Mouse (Mus musculus) kidney, adult 2 months (tissue): ENCODE measurements around the gene Sned1. TPM values are rescaled to one million over a fixed set of nuclear protein-coding genes. Genes with fewer than 3 reads are reported as not detected.
A peak's percentile ranks its signal among the peaks of the same experiment; 100 is the strongest.

Experiments
- DNase-seq: peaks from one replicate; pipeline ENCODE4 v3.0.0; 2021
- H3K27ac ChIP-seq: fragments of 200-500 bp; 2 replicates; pipeline ENCODE4 v1.5.1; 2012; ENCODE audit warnings: low read depth, low read length, control low read depth, inconsistent platforms; ENCODE audit not compliant: insufficient read depth
- H3K27me3 ChIP-seq: fragments of 200-500 bp; replicated peaks from 2 replicates; pipeline ENCODE4 v1.6.1; 2012; ENCODE audit warnings: mild to moderate bottlenecking, moderate library complexity, low read length, inconsistent platforms; ENCODE audit not compliant: control insufficient read depth, insufficient read depth
- H3K36me3 ChIP-seq: fragments of 200-500 bp; 2 replicates; pipeline ENCODE4 v1.6.1; 2012; ENCODE audit warnings: mild to moderate bottlenecking, moderate library complexity, low read length, inconsistent platforms; ENCODE audit not compliant: control insufficient read depth, insufficient read depth
- H3K4me1 ChIP-seq: fragments of 200-500 bp; 2 replicates; pipeline ENCODE4 v1.6.1; 2011; ENCODE audit warnings: low read length; ENCODE audit not compliant: control insufficient read depth, insufficient read depth
- H3K4me3 ChIP-seq: fragments of 200-500 bp; 2 replicates; pipeline ENCODE4 v1.5.1; 2011; ENCODE audit warnings: mild to moderate bottlenecking, low read depth, low read length, control low read depth; ENCODE audit not compliant: insufficient read depth
- CTCF ChIP-seq: fragments of 200-500 bp; conservative IDR thresholded peaks from 2 replicates; pipeline ENCODE4 v1.5.1; 2011; ENCODE audit warnings: low read depth, mild to moderate bottlenecking, control low read depth, low read length, moderate library complexity, mixed read lengths; ENCODE audit not compliant: insufficient read depth, insufficient read length
- POLR2A ChIP-seq: fragments of 200-500 bp; IDR thresholded peaks from one replicate; pipeline ENCODE4 v1.6.1; 2011; ENCODE audit warnings: low read depth, low read length, control low read depth
- WGBS: fragments of 180-500 bp; shearing (Covaris S2); methylation state at CpG from one replicate; pipeline ENCODE4 v1.1.7; 2018; 5-methylcytosine and 5-hydroxymethylcytosine counted together
- polyA plus RNA-seq: library from polyadenylated mRNA; depleted of rRNA; stranded (reverse); fragments of >200 nt; gene quantifications from 2 replicates; pipeline ENCODE4 v1.2.3, GENCODE M21; 2012

Sned1 gene
- polyA plus RNA-seq, 1 experiment: 8.8 TPM

GRCm38 (mm10) chr1:93210213-93210641 is 25.4 kb upstream of the Sned1 start:
- WGBS: 24% methylated on average over 9 of the region's 9 CpGs
- peak; percentile 77 for DNase-seq
- Histone ChIP-seq H3K4me3 (no peak overlapping the region), H3K27ac (0 out of 2 replicates have a peak overlapping the region, but pooled peaks have one; percentile 22), H3K36me3 (no peaks in the 10 kb centered on the region), H3K4me1 (no peaks in the 10 kb centered on the region; the same call in none of the 2 replicates), H3K27me3 (no peaks in the 10 kb centered on the region)
- TF ChIP-seq POLR2A: no peak
- no peak for TF ChIP-seq CTCF

DNA sequence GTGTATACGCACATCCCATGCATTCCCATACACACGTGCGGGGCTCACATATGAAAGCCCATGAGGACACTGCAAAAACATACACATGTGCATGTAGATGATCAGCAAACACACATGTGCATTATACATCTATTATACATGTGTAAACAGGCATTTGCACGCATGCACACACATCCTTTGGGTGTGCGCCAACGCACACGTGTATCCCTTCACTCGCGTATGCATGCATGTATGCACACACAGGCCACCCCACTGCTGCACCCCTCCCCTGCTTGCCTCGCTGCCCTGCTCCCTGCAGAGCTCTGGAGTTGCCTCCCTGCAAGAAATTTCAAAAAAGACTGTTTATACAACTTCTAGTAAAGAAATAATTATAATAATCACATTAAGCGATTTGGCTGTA is 24.6 kb upstream of the Sned1 start:
- peak overlapping the region; percentile 3; the same call in 1 of the 2 replicates for H3K27ac ChIP-seq

DNA sequence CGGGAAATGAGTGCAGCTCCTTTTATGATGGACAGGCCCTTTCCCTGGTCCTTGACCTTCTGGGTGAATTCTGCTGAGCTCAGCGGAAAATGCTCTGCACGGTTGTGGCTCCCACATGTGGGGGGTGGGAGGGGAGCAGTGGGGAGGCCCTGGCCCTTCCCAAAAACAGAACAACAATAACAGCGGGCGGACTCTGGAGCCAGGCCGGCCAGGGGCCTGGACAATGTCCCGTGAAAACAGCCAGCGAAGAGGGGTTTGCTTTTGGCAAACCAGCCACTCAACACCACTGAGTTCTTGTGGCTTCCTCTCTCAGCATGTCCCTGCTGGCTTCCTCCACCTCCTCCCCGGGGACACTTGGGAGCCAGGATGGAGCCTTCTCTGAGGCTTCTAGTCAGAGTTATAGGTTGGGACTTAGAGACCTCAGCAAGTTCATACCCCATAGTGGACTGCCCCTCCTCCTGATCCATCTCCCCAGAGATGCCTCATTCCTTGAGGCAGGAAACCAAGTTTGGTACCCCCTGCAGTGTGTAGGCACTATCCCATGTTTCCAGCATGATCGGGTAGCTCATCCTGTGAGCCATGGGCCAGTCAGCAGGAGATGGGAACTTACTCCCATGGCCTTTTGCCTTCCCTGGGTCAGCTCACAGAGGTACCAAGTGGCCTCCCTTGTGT is 24.0 kb upstream of the Sned1 start:
- no peak for TF ChIP-seq POLR2A
- no peak for TF ChIP-seq CTCF
- H3K4me3 ChIP-seq: no peak overlapping the region
- WGBS: 37% methylated on average over 10 of the region's 10 CpGs
- H3K27ac ChIP-seq: peak overlapping the region; percentile 18; the same call in 1 of the 2 replicates
- no peaks in the 10 kb centered on the region for H3K27me3 ChIP-seq
- peaks cover 2% of the 10 kb centered on the region for H3K4me1 ChIP-seq
- DNase-seq: peak; percentile 74
- H3K36me3 ChIP-seq: no peaks in the 10 kb centered on the region

More for the DNA sequence above, 24.6 kb upstream of the Sned1 start:
- H3K27me3 ChIP-seq: no peaks in the 10 kb centered on the region
- 76% methylated on average over 11 of the region's 11 CpGs for WGBS
- TF ChIP-seq CTCF (no peak), POLR2A (no peak)
- no peak overlapping the region for H3K4me3 ChIP-seq
- H3K4me1 ChIP-seq: no peaks in the 10 kb centered on the region; the same call in none of the 2 replicates
- H3K36me3 ChIP-seq: no peaks in the 10 kb centered on the region
- no peak for DNase-seq

DNA sequence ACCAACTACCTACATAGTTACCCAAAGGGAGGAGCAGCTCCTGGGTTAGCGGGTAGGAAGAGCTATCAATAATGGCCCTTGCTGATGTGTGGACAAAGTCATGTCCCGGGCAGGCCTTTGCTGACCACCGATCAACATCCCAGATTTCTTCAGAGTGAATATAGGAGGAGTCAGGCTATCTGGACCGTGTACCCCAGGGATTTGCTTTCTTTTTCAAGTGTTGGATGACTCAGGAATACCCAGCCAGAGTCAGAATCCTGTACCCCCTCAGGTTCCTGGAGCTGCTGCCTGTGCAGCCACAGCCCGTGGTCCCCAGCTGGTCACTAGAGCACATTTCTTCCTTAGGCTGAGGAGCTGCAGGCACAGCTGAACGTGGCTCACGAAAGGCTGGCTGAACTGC is 23.2 kb upstream of the Sned1 start:
- Histone ChIP-seq H3K27ac (no peak overlapping the region), H3K27me3 (no peaks in the 10 kb centered on the region), H3K4me3 (no peak overlapping the region), H3K4me1 (peaks cover 4% of the 10 kb centered on the region), H3K36me3 (no peaks in the 10 kb centered on the region)
- no peak for TF ChIP-seq CTCF
- no peak for TF ChIP-seq POLR2A
- 80% methylated on average over 7 of the region's 7 CpGs for whole genome bisulfite sequencing
- DNase-seq: no peak

- TF ChIP-seq CTCF (no peak), POLR2A (no peak)
- no peak for DNase-seq
- peaks cover 4% of the 10 kb centered on the region for H3K4me1 ChIP-seq
- H3K4me3 ChIP-seq: no peak overlapping the region
- WGBS: 60% methylated on average over 5 of the region's 5 CpGs
- no peak overlapping the region for H3K27ac ChIP-seq
- no peaks in the 10 kb centered on the region for H3K36me3 ChIP-seq
- H3K27me3 ChIP-seq: no peaks in the 10 kb centered on the region
Measured at GRCm38 (mm10) chr1:93214612-93215011, 21.0 kb upstream of the Sned1 start.

DNA sequence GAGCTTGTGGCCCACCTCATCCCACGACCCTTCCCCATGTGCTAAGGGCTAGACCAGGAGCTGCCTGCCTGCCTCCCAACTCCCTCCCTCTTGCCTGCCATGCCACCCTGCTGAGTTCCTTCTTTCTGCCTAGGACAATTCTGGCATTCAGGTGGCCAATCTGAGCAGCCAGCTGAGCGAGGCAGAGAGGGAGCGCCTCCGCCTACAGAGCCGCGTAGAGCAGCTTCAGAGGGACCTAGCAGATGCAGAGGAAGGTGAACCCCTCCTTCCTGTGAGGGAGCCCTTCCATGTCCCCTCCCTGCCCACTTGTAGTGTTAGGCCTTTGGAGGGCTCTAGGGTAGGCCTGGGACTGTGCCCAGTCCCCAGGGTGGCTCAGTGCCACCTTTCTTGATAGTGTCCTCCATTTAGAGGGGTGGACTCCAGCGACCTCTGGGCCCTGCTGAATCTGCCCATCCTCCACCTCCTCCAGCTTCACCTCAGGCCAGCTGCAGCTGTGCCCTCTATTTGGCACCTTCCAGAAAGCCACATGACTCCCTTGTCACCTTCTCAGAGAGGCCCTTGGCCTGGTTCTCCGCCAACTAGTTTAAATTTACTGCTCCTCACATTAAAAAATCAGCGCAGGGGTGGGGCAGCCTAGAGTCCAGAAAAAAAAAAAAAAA is 18.7 kb upstream of the Sned1 start:
- Histone ChIP-seq H3K27ac (no peak overlapping the region; the same call in 1 of the 2 replicates), H3K27me3 (no peaks in the 10 kb centered on the region), H3K36me3 (no peaks in the 10 kb centered on the region), H3K4me1 (0 out of 2 replicates have a peak, but pooled peaks cover 4% of the 10 kb centered on the region), H3K4me3 (no peak overlapping the region)
- DNase-seq: peak; percentile 82
- 66% methylated on average over 9 of the region's 9 CpGs for WGBS
- no peak for TF ChIP-seq CTCF
- no peak for TF ChIP-seq POLR2A

DNA sequence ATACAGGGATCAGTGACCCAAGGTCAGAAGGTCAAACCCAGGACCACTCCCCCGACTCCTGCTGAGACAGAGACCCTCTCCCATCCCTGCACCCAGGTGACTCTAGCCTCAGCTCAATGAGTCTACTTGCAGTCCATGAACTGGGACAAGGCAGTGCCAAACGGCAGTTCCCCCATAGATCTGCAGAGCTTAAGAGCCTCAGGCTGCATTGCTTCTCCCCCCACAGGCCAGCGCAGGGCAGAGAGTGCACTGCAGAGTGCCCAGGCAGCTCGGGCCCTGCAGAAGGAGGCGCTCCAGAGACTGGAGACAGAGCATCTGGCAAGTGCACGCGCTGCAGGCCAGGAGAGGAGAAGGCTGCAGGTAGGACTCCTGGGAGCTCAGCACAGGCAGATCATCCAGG is 18.1 kb upstream of the Sned1 start:
- Histone ChIP-seq H3K4me3 (no peak overlapping the region), H3K4me1 (0 out of 2 replicates have a peak, but pooled peaks cover 4% of the 10 kb centered on the region), H3K36me3 (no peaks in the 10 kb centered on the region), H3K27me3 (no peaks in the 10 kb centered on the region), H3K27ac (no peak overlapping the region)
- no peak for TF ChIP-seq POLR2A
- no peak for TF ChIP-seq CTCF
- WGBS: 62% methylated on average over 7 of the region's 7 CpGs
- no peak for DNase-seq
